Mouse (Mus musculus) cerebral cortex, adult 2 months (tissue): ENCODE measurements around the gene Xkrx.

Experiments used
- WGBS: fragments of 180-500 bp; shearing (Covaris S2); methylation state at CpG from one replicate; pipeline ENCODE4 v1.1.7; 2018; 5-methylcytosine and 5-hydroxymethylcytosine counted together

The Xkrx gene

GRCm38 (mm10) chrX:134162043-134162720 is at the start of gene Xkrx:
Gene Xkrx, minus strand, starts transcription at chrX:134162076.
- 23% methylated on average over 16 of the region's 16 CpGs for WGBS

GRCm38 (mm10) chrX:134211151-134211642 is 49.3 kb upstream of the Xkrx start:
- WGBS, result 57% methylated on average over 7 of the region's 7 CpGs

GRCm38 (mm10) chrX:134208491-134208890 is 46.6 kb upstream of the Xkrx start:
- 97% methylated on average over 2 of the region's 2 CpGs for WGBS

GRCm38 (mm10) chrX:134187201-134187600 is 25.3 kb upstream of the Xkrx start, which contains the start of gene Arl13a:
Gene Arl13a, plus strand, starts transcription at chrX:134187501.
- 96% methylated on average over 9 of the region's 9 CpGs for WGBS

GRCm38 (mm10) chrX:134174699-134175098 is 12.8 kb upstream of the Xkrx start:
- WGBS, result 100% methylated on average over 1 of the region's 1 CpGs

GRCm38 (mm10) chrX:134170584-134170983 is 8.7 kb upstream of the Xkrx start:
- WGBS, result 93% methylated on average over 1 of the region's 1 CpGs

- WGBS, result 55% methylated on average over 4 of the region's 4 CpGs
These were observed 1.6 kb upstream of the Xkrx start for GRCm38 (mm10) chrX:134163484-134163883.

- WGBS, result 7% methylated on average over 11 of the region's 11 CpGs
These were observed 950 bp upstream of the Xkrx start for GRCm38 (mm10) chrX:134162826-134163225.

- WGBS, result 94% methylated on average over 2 of the region's 2 CpGs
These were observed 1.4 kb downstream of the Xkrx start for GRCm38 (mm10) chrX:134160442-134160841.

- 51% methylated on average over 7 of the region's 7 CpGs for WGBS
These were observed 3.7 kb downstream of the Xkrx start for GRCm38 (mm10) chrX:134158151-134158550.

GRCm38 (mm10) chrX:134141986-134142385 is 19.9 kb downstream of the Xkrx start:
- 82% methylated on average over 4 of the region's 4 CpGs for WGBS

GRCm38 (mm10) chrX:134141551-134141950 is 20.3 kb downstream of the Xkrx start:
- WGBS, result 45% methylated on average over 1 of the region's 1 CpGs

- WGBS, result 54% methylated on average over 6 of the region's 6 CpGs
These were observed 21.9 kb downstream of the Xkrx start for GRCm38 (mm10) chrX:134140024-134140423.

- WGBS, result 65% methylated on average over 3 of the region's 3 CpGs
These were observed 28.1 kb downstream of the Xkrx start for GRCm38 (mm10) chrX:134133821-134134220.

- WGBS, result 21% methylated on average over 5 of the region's 5 CpGs
These were observed 29.6 kb downstream of the Xkrx start for GRCm38 (mm10) chrX:134132295-134132694.

- WGBS, result 95% methylated on average over 3 of the region's 3 CpGs
These were observed 33.3 kb downstream of the Xkrx start for GRCm38 (mm10) chrX:134128549-134128948.

- WGBS, result 78% methylated on average over 3 of the region's 3 CpGs
These were observed 45.5 kb downstream of the Xkrx start for GRCm38 (mm10) chrX:134116417-134116816.

- 87% methylated on average over 3 of the region's 3 CpGs for WGBS
These were observed 50.1 kb downstream of the Xkrx start for GRCm38 (mm10) chrX:134111767-134112166.

GRCm38 (mm10) chrX:134102641-134103040 is 59.2 kb downstream of the Xkrx start:
- WGBS, result 33% methylated on average over 2 of the region's 2 CpGs
